Mouse (Mus musculus) kidney, postnatal 25 days (tissue): Measurements from ENCODE around the gene Zbtb40.
A peak's percentile ranks its signal among the peaks of the same experiment; 100 is the strongest.

Experiments used
- DNase-seq, 2 experiments: peaks; one replicate each; pipeline ENCODE4 v3.0.0; 2021; ENCODE audit warnings: mixed read lengths in 2 of 2

The Zbtb40 gene

DNA sequence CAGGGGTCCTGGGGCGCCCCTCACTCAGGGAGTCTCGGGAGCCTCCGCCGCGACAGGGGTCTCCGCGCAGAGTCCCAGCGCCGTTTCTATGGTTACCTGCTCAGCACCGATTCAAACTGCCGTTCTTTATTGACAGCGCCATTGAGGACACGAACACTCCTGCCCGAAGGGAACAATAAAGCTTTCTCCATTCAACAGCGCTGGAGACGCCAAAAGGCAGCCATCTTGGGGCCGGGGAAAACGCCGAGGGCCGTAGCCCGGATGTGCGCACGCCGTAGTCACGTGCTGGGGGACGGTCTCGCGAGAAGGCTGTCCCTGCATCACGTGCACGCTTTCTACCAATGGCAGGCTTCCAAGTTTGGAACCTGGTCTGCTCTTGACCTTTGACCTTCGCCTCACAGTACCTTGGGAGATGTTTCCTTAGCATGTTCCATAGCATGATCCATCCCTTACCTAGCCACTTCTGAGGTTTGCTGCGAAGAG lies at the start of gene Zbtb40:
Gene Zbtb40, minus strand, starts transcription at position 252 of the 483 bp plus-strand sequence.
- peak; percentile 93 to 97 for DNase-seq

DNA sequence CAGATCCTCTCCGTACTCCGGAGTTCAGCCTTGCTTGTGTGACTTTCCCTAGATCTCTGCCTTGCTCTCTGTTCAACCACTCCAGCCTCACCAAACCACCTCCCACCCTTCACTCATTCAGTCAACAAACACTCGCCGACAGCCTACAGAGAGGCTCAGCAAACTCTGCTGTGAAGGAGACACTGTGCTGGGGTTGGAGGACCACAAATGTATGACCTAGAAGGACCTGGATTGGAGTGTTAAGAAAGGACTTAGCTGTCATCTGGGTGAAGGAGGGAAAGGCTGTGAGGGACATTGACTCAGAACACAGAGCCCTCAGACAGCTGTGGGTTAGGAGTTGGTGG lies 49.4 kb upstream of the Zbtb40 start:
- no peak for DNase-seq

DNA sequence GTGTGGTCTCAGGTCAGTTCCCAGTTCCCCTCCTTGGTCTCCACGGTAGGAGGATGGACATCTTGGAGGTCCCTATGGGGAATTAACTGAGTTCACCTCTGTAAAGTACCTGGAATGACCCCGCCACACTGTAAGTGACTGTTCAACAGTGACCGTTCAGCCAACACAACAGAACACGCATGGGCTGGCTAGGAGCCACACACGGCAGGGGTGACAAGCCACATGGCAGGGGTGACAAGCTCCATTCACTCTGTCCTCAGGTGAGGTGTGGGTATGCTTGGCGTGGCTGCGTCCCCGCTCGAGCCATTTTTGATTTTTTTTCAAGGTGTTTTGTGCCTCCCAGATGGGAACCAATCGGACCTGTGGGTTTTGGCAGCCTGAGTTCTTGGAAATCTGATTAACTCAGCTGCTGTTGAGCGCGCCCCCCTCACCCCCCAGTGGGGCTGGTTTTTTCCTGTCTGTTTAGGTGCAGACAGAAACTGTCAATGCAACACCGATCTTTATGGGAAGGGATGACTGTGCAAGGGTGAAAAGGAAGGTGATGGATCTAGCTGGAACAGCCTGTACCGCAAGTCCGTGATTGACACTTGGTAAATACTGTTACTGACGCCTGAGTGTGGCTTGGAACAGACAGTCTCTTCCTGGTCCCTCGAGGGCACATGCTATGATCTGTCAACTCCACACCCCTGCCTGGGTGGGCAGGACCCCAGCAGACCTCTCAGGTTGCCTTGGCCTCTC lies 48.8 kb upstream of the Zbtb40 start:
- no peak for DNase-seq

DNA sequence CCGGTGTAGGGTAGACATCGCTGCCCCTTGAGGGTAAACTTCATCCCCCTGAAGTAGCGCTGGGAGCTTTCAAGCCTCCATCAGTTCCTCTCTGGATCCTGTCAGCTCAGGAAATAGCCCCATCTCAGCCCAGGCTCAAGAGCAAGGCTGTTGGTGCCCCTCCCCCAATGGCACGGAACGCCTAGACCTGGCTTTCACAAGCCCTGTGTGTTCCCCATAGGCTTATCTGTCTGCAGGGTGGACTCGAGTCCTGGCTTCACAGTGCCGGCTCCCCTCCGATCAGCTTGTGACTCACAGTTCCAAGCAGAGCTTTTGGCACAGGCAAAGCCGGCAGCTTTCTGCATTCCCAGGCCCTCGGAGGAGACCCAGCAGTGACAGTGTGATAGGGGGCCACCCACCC lies 47.8 kb upstream of the Zbtb40 start:
- DNase-seq: no peak

DNA sequence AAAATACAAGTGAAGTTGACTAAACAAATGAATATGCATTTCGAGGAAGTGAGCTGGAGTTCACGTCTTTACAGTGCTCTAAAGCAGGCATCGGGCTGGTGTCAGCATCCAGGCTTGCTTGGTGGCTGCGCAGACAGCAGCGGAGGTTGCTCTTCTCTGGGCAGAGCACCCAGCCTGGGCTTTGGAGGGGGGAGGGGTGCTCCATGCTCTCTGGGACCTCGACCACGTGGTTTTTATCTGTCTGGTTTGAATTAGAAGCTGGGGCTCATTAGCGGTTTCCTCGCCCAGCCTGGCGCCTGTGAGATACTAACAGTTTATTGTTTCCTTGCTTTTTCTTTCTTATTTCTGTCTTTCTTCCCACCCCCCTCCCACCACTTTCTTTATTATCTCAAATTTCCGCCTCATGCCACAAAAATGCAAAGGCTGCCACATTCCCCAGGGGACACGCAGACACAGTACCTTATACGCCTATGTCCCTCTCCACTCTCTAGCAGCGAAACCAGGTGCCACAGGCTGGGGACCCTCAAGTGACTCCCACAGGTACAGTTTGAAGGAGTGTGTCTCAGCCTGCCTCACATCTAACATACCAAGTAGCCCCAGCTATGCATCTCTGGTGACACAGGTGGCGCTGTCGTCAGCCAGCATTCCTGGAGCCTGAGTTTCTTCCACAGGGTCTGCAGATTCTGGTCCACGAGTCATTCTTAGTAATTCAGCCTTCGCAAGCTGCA lies 36.6 kb upstream of the Zbtb40 start:
- no peak for DNase-seq

DNA sequence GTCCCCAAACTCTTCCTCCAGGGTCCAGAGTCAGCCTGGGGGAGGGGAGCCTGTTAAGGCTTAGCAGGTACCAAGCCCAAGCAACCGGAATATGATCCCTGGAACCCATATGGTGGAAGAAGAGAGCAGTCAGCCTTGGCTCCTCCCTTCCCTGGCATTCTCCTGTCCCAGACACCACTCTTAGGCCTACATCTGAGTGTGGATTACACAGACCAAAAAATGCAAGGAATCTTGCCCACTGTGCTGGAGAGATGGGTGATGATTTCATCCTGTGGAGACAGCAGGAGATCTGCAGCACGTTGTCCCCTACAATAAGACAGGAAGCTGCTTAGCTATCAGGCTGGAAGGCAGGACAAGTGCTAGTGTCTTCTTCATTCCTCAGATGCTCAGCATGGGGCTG lies 34.3 kb upstream of the Zbtb40 start:
- DNase-seq: no peak

DNA sequence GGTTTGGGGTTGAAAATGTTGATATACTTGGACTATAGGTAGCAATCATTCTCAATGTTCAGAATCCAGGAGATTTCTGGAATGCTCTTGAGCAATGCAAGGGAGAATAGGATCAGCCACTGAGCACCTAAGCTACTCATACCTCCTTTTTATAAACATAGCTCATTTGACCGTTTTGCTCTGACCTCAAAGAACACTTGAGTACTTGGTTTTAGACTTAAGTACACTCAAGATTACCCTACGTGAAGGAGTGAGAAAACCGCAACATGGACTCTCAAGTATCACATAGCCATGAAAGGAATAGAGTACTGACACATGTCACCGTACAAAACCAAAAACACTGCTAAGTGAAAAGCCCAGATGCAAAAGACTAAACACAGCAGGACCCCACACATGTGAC lies 32.8 kb upstream of the Zbtb40 start:
- no peak for DNase-seq

DNA sequence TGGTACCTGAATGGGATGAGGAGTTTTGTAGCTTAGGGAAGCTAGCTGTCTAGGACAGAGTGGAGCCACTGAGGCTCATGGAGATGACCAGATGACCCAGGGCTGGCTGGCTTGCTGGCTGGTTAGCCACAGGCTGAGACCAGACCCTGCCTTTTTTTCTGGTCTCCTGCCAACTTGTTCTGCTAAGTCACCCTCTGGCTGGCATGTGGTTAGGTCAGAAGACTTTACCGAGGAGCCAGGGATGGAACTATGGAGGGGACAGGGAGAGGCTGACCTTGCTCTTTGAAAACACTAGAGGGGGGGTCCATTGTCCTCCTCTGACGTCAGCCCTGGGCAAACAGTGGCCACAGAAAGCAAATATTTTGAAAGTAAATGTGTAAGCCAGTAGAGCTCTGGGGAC lies 28.6 kb upstream of the Zbtb40 start:
- DNase-seq: no peak

DNA sequence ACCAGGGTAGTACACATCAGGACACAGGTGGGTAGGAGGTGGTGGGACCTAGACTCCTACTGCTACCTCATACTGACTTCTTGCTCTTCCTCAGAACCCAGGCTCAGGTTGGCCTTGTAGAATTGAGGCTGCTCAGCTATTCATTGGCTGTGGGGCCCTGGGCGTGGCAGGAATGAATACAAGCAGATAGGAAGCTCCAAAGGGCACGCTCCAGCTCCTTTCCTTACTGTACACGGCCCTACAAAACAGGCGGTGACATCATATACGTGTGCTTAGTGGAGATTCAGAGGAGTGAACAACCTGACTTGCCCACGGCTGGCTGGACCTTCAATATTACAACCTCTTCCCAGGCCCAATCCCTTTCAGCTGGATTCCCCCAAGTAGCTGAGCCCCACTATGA lies 22.6 kb upstream of the Zbtb40 start:
- no peak for DNase-seq

DNA sequence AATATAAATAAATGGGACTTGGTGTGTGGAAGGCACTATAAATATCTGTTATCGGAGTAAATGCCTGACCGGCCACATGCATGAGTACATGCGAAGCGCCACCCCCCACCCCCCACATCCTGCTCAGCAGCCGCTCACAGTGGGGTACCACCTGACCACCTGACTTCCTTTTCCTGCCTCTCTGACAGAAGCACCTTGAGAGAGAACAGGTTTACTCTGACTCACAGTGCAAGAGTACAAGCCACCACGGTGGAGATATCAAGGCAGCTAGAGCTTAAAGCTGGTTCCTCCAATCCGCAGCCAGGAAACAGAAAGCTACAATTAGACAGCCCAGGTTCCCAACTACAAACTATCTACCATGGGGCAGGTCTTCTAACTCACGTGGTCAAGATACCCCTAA lies 19.9 kb upstream of the Zbtb40 start:
- no peak for DNase-seq

DNA sequence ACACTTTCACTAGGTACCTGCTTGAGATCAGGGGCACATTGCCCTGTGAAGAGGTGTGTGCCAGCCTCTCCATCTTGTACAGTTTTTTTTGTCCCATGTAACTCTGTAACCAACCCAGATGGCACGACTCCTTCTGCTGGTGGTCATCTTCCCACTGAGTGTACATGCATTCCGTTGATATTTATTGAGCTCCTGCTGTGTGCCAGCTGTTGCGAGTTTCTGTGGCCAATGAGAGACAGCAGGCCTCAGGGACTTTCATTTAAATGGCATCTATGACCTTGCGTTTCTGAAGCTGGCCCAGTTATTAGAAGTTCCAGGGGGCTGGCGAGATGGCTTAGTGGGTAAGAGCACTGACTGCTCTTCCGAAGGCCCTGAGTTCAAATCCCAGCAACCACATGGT lies 17.2 kb upstream of the Zbtb40 start:
- no peak for DNase-seq

DNA sequence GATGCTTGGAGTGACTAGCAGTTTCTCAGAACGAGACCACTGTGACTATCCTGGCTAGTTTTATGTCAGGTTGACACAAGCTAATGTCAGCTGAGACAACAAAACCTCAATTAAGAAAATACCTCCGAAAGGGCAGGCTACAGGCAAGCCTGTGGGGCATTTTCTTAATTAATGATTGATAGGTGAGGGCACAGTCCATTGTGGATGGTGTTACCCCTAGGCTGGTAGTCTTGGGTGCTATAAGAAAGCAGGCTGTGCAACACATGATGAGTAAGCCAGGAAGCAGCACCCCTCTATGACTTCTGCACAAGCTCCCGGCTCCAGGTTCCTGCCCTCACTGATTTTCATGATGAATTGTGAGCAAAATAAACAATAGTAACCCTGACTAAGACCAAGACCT lies 6.3 kb upstream of the Zbtb40 start:
- peak; percentile 32 to 57 for DNase-seq

DNA sequence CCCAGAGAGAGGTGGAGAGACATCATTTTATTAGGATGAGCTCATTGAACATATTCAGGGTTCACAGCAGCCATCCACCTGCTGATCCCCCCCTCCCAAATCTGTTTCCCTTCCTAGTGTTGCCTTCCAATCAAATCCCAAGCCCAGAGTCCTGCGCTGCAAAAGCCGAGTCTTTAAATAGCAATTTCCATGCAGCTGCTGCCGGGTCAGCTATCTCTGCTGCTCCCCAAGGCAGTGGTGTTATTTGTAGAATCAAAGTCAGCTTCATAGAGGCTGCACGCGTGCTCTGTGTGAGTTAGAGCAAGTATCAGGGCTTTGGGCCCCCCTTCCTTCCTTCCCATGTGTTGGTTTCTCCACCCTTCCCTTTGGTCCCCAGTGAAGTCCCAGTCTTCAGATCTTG lies 5.2 kb upstream of the Zbtb40 start:
- no peak for DNase-seq

DNA sequence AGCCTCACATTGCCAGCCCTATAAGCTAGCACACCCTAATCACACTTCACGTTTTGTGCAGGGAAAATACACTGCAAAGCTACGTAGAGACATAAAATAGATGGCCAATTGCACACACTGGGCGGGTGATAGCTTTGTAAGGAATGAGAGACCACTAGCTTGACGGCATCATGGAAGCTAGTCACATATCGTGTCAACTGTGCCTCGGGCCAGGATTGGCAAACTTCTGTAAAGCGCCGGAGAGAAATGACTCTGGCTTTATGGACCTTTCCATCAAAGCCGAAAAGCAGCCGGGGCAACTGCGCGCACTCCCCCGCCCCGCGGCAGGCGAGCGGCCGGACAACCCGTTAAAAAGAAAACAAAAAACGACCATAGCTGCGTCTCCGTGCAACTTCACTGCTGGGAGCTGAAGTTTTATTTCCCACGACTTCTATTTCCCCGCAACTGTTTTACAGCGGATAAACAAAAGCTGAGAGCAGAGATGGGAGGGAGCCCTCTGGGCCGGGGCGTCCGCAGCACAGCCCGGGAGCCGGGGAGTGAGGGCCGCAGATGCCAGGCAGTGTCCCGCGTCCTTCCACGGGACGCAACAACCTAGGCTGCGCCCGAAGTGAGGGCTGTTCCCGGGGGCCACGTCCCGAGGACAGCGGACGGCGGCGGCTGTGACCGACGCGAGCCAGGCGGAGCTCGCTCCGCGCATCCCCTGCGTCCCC lies 606 bp downstream of the Zbtb40 start:
- peak in 1 of 2 experiments; percentile 32 for DNase-seq

DNA sequence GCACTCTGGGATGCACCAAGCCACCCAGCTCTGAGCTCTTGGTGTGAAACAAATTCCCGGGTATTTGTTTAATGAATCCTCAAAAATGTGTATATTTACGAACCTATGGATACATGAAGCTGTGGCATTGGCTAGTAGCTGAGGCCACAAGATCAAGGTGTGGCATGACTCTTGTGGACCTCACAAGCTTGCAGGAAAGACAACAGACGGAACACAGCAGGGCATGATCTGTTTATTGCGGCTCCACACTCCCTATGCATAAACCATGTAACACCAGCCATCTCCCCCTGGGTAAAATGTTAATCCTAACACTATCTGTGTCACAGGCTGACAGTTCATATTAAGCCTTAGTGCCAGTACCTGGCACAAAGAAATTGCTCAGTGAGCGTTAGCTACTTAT lies 2.5 kb downstream of the Zbtb40 start:
- no peak for DNase-seq

DNA sequence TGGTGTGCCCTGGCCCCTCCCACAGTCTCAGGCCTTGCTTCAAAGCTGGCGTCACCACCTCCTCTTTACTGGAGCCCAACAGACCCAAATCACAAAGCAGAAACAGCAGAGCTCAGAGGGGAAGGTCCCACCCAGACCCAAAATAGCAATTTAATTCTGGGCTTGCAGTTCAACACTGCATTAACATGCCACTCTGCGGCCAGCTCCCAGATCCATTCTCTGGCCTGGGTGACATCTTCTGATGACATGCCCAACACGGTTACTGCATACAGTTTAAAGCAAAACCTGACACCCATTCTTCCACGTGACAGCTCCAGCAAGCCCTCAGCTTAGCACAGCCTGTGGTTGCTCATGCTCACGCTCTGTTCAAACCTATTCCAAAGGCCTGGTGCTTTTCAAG lies 4.1 kb downstream of the Zbtb40 start:
- DNase-seq: no peak

DNA sequence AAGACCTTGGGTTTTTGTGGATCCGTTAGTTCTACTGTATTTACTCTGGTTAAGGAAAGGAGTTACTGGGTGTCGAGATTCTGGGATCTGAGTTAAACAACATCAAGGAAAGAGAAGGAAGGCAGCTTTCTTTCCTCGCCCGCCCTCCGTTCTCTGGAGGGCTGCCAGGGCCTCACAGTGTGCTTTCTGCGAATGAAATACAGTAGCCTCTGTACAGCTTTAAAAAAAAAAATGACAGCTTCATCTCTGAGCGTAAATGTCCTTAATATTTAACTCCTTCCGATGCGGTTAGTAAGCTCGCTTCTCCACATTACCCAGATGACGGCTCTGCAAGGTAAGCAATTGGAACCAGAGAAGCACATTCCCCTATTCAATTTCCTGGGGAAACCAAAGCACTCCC lies 4.8 kb downstream of the Zbtb40 start:
- DNase-seq: peak; percentile 74 to 85

DNA sequence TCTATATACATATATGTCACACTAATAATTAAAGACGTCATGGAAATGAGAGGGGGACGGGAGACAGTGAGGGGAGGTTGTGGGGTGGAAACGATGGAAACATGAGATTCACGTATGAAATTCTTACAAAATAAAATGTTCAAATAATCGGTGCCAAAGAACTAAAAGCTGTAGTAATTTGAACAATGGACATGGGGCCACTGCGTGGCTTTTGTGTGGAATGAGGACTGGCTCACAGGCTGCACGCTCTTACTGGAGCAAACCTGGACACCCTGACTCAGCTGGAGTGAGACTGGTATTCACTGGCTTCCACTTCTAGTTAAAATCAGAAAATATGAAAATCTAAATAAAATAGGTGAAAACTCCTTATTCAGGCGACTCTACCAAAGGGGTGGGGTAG lies 6.6 kb downstream of the Zbtb40 start:
- DNase-seq: no peak

DNA sequence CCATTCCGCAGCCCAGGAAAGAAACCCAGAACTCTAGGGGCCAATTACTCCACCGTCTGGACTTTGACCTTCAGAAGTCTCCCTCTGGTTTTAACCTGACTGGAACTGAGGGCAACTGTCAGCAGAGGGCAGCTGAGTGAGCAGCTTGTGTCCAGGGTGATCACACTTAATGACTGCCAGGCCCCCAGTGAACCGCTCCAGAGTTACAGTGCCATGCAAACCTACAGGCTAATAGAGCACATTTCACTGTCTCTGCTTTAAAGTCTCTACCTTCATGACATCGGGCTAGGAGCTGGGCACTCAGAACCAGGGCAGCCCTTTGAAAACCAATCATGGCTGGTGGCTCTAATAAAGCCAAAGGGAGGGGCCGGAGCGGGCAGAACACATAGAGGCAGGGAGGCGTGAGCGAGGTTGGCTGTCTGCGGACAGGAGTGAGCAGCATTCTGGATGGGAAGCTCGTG lies 7.4 kb downstream of the Zbtb40 start:
- peak; percentile 67 to 90 for DNase-seq

DNA sequence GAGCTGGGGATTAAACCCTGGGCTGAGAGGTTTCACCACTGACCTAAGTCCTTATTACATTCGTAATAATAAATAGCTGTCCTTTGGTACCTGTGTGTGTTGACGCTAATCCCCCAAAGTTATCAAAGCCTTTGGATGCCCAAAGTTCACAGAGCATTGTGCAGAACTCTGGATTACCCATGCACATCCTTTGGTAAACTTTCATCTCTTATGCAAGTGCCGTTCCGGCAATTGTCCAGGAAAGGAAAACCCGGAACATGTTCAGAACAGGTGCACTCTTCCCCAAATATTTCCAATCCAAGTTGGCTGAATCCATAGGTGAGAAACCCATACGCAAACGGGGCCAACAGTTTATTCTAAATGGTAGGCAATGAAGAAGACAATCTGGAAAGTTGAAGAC lies 9.2 kb downstream of the Zbtb40 start:
- peak in 1 of 2 experiments; percentile 49 for DNase-seq

DNA sequence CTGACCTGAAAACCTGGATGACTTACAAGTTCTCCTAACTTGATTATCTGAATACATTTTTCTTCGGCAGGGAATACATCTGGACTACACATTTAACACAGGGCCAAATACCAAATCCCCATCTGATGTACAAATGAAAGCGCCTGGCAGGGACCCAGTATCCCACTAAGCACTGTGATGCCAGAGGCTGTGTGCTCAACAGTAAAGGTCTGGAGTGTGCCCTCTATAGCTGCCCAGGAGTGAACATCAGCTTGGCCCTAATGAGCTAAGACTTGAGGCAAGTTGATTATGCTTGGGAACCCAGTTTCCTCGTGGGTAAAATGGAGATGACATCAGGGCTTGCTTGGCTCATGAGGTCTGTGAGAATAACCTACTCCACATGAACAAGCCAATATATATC lies 10.1 kb downstream of the Zbtb40 start:
- no peak for DNase-seq

DNA sequence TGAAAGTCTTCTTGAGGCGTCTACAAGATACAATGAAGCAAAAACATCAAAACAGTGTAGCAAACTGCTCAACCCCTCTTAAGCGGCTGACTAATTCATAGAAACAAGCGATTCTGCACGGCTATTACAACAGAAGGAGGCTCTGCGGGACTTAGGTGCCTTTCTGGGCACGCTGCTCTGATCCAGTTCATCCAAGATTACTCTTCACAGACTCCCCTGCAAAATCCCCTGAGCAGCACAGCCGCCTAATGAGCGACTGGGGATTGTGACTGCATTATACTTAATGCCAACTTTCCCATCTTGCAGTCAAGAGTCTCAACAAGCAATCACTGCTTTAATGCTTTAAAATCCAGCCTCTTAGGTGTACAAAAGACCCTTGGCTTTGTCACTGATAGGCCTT lies 10.5 kb downstream of the Zbtb40 start:
- DNase-seq: no peak

DNA sequence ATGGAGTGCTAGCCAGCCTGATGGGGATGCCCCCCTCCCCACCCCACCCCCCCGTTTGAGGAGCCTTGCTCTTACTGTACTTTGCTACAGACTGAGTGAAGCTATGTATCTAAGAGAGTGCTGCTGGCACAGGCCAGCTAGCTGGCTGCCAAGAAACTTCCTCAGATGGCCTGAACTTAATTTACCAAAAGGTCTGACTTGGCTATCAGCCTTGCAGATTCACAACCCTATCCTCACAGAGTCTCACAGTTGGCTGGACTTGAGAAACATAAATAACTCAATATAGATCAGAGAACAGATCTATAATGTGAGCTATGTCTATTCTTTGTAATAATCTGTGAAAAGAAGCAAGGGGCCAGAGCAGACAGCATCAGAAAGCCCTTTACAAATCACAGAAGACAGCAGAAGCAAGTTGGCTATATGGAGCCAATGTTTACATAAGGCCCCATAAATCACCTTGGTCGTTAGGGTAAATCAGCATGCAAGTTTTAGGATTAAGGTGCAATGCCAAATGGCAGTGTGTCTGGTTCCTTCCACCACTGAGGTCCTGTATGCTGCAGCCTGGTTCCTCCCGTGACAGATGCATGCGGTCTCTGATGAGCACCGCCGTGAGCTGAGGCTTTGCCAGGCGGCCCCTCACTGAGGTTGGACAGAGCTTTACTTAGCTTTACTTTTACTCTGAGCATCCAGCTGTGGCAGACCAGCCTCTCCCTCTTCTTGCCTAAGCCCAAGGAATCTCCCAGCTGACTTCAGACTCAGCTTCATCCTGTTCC lies 15.3 kb downstream of the Zbtb40 start:
- DNase-seq: no peak
